Mouse (Mus musculus): ENCODE data around the gene Plin3. TPM values are rescaled to one million over a fixed set of nuclear protein-coding genes. Genes with fewer than 3 reads are reported as not detected.

Plin3 gene
- polyA plus RNA-seq, 1 experiment: 21.3 TPM

GRCm38 (mm10) chr17:56302363-56302996 is 9.8 kb upstream of the Plin3 start:
- no peak for TF ChIP-seq GATA1 (IDR thresholded peaks at IDR 0.05; ENCODE audit: borderline replicate concordance, low read length)
- no peak for TF ChIP-seq FLI1 (IDR thresholded peaks at IDR 0.05; ENCODE audit: low read length)
- peaks cover 48% of the 10 kb centered on the region for H3K4me1 ChIP-seq
- peak overlapping the region; percentile 59 for H3K4me3 ChIP-seq (replicated peaks)
- H3K27me3 ChIP-seq (replicated peaks): peaks cover 2% of the 10 kb centered on the region
- H3K9me3 ChIP-seq: no peaks in the 10 kb centered on the region
- H3K36me3 ChIP-seq (replicated peaks; ENCODE audit: low read length): peaks cover 20% of the 10 kb centered on the region

GRCm38 (mm10) chr17:56300186-56300585 is 7.5 kb upstream of the Plin3 start, which contains the start of gene Arrdc5:
Gene Arrdc5, minus strand, starts transcription at chr17:56300286.
- Histone ChIP-seq H3K4me3 (replicated peaks) (no peak within 1 kb of the TSS), H3K27me3 (replicated peaks) (peaks cover 2% of the 10 kb centered on the region), H3K9me3 (no peaks in the 10 kb centered on the region), H3K36me3 (replicated peaks; ENCODE audit: low read length) (no peaks in the 10 kb centered on the region), H3K4me1 (peaks cover 35% of the 10 kb centered on the region)
- no peak for TF ChIP-seq FLI1 (IDR thresholded peaks at IDR 0.05; ENCODE audit: low read length)
- TF ChIP-seq GATA1 (IDR thresholded peaks at IDR 0.05; ENCODE audit: borderline replicate concordance, low read length): no peak

GRCm38 (mm10) chr17:56298238-56298637 is 5.6 kb upstream of the Plin3 start:
- TF ChIP-seq GATA1 (IDR thresholded peaks at IDR 0.05; ENCODE audit: borderline replicate concordance, low read length) (no peak), FLI1 (IDR thresholded peaks at IDR 0.05; ENCODE audit: low read length) (no peak)
- Histone ChIP-seq H3K4me1 (peaks cover 26% of the 10 kb centered on the region), H3K4me3 (replicated peaks) (no peak overlapping the region), H3K27me3 (replicated peaks) (peaks cover 2% of the 10 kb centered on the region), H3K9me3 (no peaks in the 10 kb centered on the region), H3K36me3 (replicated peaks; ENCODE audit: low read length) (no peaks in the 10 kb centered on the region)

DNA sequence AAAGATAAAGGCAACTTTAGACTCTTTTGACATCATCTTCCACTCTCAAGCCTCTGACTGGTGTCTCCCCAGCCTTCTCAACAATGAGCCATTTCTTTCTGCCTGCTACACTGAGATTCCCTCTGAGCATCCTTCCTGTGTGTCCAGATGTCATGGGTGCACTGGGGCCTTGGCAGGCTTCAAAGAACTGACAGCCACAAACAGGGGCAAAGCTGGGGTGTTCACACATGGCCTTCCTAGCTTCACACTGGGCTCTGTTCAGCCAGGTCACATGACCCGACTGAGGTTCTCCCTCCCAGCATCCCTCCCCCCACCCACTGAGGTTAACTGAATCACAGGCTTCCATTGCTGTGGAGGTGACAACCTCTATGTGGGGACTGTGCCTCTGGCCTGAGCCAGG is 3.5 kb upstream of the Plin3 start:
- TF ChIP-seq FLI1 (IDR thresholded peaks at IDR 0.05; ENCODE audit: low read length) (no peak), GATA1 (IDR thresholded peaks at IDR 0.05; ENCODE audit: borderline replicate concordance, low read length) (no peak)
- H3K9me3 ChIP-seq: no peaks in the 10 kb centered on the region
- no peak overlapping the region for H3K4me3 ChIP-seq (replicated peaks)
- H3K36me3 ChIP-seq (replicated peaks; ENCODE audit: low read length): no peaks in the 10 kb centered on the region
- peaks cover 36% of the 10 kb centered on the region for H3K4me1 ChIP-seq
- H3K27me3 ChIP-seq (replicated peaks): peaks cover 2% of the 10 kb centered on the region

DNA sequence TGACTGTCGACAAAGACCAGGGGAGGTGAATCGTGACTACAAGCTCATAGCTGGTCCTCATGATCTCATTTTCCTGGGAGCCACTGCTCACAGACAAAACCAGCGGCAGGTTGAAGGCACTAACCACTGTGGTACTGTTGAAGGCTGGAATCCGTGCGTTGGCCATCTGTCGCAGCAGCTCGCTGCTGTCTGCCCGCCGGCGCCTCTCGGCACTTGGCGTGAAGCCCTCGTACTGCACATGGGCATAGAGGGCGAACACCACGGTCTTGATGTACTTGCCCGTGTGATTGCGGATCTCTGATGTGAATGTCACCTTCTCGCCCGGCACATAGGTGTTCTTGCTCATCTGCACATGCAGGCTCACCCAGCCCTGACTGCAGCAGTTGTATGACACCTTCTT is 1.6 kb upstream of the Plin3 start:
- no peaks in the 10 kb centered on the region for H3K36me3 ChIP-seq (replicated peaks; ENCODE audit: low read length)
- H3K9me3 ChIP-seq: no peaks in the 10 kb centered on the region
- H3K27me3 ChIP-seq (replicated peaks): no peaks in the 10 kb centered on the region
- peaks cover 55% of the 10 kb centered on the region for H3K4me1 ChIP-seq
- H3K4me3 ChIP-seq (replicated peaks): no peak overlapping the region
- TF ChIP-seq FLI1 (IDR thresholded peaks at IDR 0.05; ENCODE audit: low read length): no peak
- TF ChIP-seq GATA1 (IDR thresholded peaks at IDR 0.05; ENCODE audit: borderline replicate concordance, low read length): no peak

DNA sequence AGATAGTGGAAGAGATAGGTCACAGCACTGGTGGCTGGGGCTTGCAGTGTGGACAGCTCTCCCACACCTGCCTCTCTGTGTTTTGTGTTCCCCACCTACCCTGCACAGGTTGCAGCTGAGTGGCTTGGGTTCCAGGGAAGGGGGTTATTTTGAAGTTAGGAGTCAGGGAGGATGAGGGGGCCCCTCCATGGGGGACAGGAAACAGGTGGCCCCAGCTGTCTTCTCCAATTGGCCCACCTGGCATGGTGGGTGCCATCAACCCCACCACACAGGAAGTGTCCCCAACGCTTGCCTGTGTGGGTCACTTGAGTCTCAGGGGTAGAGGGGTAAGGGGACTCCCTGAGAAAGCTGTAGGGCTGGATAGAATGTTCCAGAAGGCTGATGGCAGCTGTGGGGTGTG is 618 bp upstream of the Plin3 start:
- no peaks in the 10 kb centered on the region for H3K9me3 ChIP-seq
- H3K4me1 ChIP-seq: peaks cover 65% of the 10 kb centered on the region

GRCm38 (mm10) chr17:56291826-56292475 is 722 bp downstream of the Plin3 start:
- no peaks in the 10 kb centered on the region for H3K27me3 ChIP-seq (replicated peaks)
- TF ChIP-seq FLI1 (IDR thresholded peaks at IDR 0.05; ENCODE audit: low read length) (no peak), GATA1 (IDR thresholded peaks at IDR 0.05; ENCODE audit: borderline replicate concordance, low read length) (no peak)
- H3K36me3 ChIP-seq (replicated peaks; ENCODE audit: low read length): peaks cover 5% of the 10 kb centered on the region
- H3K9me3 ChIP-seq: no peaks in the 10 kb centered on the region
- H3K4me1 ChIP-seq: peaks cover 78% of the 10 kb centered on the region
- peak overlapping the region; percentile 92 for H3K4me3 ChIP-seq (replicated peaks)

More for the DNA sequence above, 618 bp upstream of the Plin3 start:
- H3K27me3 ChIP-seq (replicated peaks): no peaks in the 10 kb centered on the region
- no peak overlapping the region for H3K4me3 ChIP-seq (replicated peaks)
- no peak for TF ChIP-seq FLI1 (IDR thresholded peaks at IDR 0.05; ENCODE audit: low read length)
- TF ChIP-seq GATA1 (IDR thresholded peaks at IDR 0.05; ENCODE audit: borderline replicate concordance, low read length): no peak
- no peaks in the 10 kb centered on the region for H3K36me3 ChIP-seq (replicated peaks; ENCODE audit: low read length)

GRCm38 (mm10) chr17:56291171-56291511 is 1.5 kb downstream of the Plin3 start:
- Histone ChIP-seq H3K4me3 (replicated peaks) (peak overlapping the region; percentile 92), H3K27me3 (replicated peaks) (no peaks in the 10 kb centered on the region), H3K36me3 (replicated peaks; ENCODE audit: low read length) (peaks cover 13% of the 10 kb centered on the region), H3K4me1 (peaks cover 82% of the 10 kb centered on the region), H3K9me3 (no peaks in the 10 kb centered on the region)
- TF ChIP-seq GATA1 (IDR thresholded peaks at IDR 0.05; ENCODE audit: borderline replicate concordance, low read length): no peak
- no peak for TF ChIP-seq FLI1 (IDR thresholded peaks at IDR 0.05; ENCODE audit: low read length)

- no peaks in the 10 kb centered on the region for H3K9me3 ChIP-seq
- H3K36me3 ChIP-seq (replicated peaks; ENCODE audit: low read length): peaks cover 19% of the 10 kb centered on the region
- H3K4me3 ChIP-seq (replicated peaks): peak overlapping the region; percentile 92
- no peaks in the 10 kb centered on the region for H3K27me3 ChIP-seq (replicated peaks)
- TF ChIP-seq FLI1 (IDR thresholded peaks at IDR 0.05; ENCODE audit: low read length) (no peak), GATA1 (IDR thresholded peaks at IDR 0.05; ENCODE audit: borderline replicate concordance, low read length) (no peak)
- H3K4me1 ChIP-seq: peaks cover 80% of the 10 kb centered on the region
These were observed 2.1 kb downstream of the Plin3 start for GRCm38 (mm10) chr17:56290388-56291170.

Data from megakaryocyte, embryonic 14.5 days (primary cell).